ENCODE assay signal across 21 mouse cellular contexts in the genomic region with DNA sequence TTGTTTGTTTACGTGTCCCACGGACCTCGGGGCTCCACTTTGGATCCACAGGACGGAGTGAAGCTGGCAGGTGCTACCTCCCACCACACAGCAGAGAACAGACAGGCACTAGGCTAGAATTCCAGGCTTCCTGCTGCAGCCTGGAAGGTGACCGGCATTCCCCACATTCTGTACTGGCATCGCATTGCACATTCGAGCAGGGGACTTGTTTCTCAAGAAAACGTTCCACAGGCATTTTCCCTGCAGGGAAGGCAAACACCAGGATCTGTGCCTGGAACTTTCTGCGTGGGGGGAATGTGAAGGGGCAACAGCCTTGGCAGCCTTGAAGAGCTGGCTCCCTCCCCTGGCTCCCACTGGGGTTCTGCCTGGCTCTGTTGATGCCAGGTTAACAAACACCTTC.
DNase-seq lines count a peak whose midpoint lies in the region; ATAC-seq and TF ChIP-seq lines count a peak whose summit lies in the region.
"Had no signal": no experiment of that assay in that cellular context is flagged by ENCODE, and none has a peak within 500 bp of the region (broad histone marks: within the 10 kb centered on the region; RNA-seq: fewer than 3 reads in every experiment).

No protein-coding gene starts in this region.

- peak overlapping the region; percentile 16 for H3K4me3 ChIP-seq in cerebellum, adult 2 months (replicated peaks; ENCODE audit: insufficient read depth, low read depth, low read length)
- H3K4me3 ChIP-seq in layer of hippocampus, adult 2 months, result no peak overlapping the region
- no peak overlapping the region for H3K4me3 ChIP-seq in forebrain, embryonic 16.5 days (replicated peaks; ENCODE audit: low read length)
- H3K4me3 ChIP-seq: erythroblast, embryonic 14.5 days; forebrain, embryonic 15.5 days; heart, embryonic 12.5 days; hindbrain, embryonic 15.5 days; limb, embryonic 15.5 days; megakaryocyte, embryonic 14.5 days had no signal

- 9% methylated on average over 9 of the region's 9 CpGs for WGBS in cerebellum, adult 2 months
- WGBS in forebrain, embryonic 16.5 days, result 71% methylated on average over 9 of the region's 9 CpGs

- TF ChIP-seq CTCF in cerebellum, adult 2 months (IDR thresholded peaks at IDR 0.05; ENCODE audit: borderline replicate concordance, insufficient read depth, low read depth, low read length), result no peak
- no peak for TF ChIP-seq CTCF in layer of hippocampus, adult 2 months (conservative IDR thresholded peaks at IDR 0.05)

- H3K27me3 ChIP-seq in cerebellum, adult 2 months (ENCODE audit: control insufficient read depth, insufficient read depth, low read length), result no peaks in the 10 kb centered on the region
- no peaks in the 10 kb centered on the region for H3K27me3 ChIP-seq in forebrain, embryonic 16.5 days (replicated peaks; ENCODE audit: control insufficient read depth, insufficient read depth, low read length)
- H3K27me3 ChIP-seq: forebrain, embryonic 15.5 days; heart, embryonic 12.5 days; hindbrain, embryonic 15.5 days; limb, embryonic 15.5 days had no signal

- ATAC-seq in forebrain, embryonic 16.5 days, result no peak
- ATAC-seq: forebrain, embryonic 15.5 days; intestine, postnatal 0 days; midbrain, embryonic 16.5 days had no signal

- no peaks in the 10 kb centered on the region for H3K36me3 ChIP-seq in forebrain, embryonic 16.5 days (ENCODE audit: control insufficient read depth, insufficient read depth)
- H3K36me3 ChIP-seq: forebrain, embryonic 15.5 days; heart, embryonic 12.5 days; hindbrain, embryonic 15.5 days; limb, embryonic 15.5 days had no signal

- no peak overlapping the region for H3K4me2 ChIP-seq in forebrain, embryonic 16.5 days (ENCODE audit: low read length)
- H3K4me2 ChIP-seq: forebrain, embryonic 15.5 days; heart, embryonic 12.5 days; hindbrain, embryonic 15.5 days; limb, embryonic 15.5 days had no signal

- no peak overlapping the region for H3K9ac ChIP-seq in forebrain, embryonic 16.5 days (replicated peaks; ENCODE audit: low read depth, low read length)
- H3K9ac ChIP-seq: forebrain, embryonic 15.5 days; heart, embryonic 12.5 days; hindbrain, embryonic 15.5 days; limb, embryonic 15.5 days had no signal

- H3K27ac ChIP-seq in cerebellum, adult 2 months (ENCODE audit: insufficient read depth, low read length), result no peak overlapping the region
- peak overlapping the region; percentile 36; the same call in 1 of the 2 replicates for H3K27ac ChIP-seq in layer of hippocampus, adult 2 months
- no peak overlapping the region for H3K27ac ChIP-seq in forebrain, embryonic 16.5 days (ENCODE audit: low read length)
- H3K27ac ChIP-seq: forebrain, embryonic 15.5 days; hindbrain, embryonic 15.5 days; limb, embryonic 15.5 days; stomach, postnatal 0 days had no signal

- peaks cover 3% of the 10 kb centered on the region; the same call in 1 of the 2 replicates for H3K4me1 ChIP-seq in cerebellum, adult 2 months (ENCODE audit: control insufficient read depth, insufficient read depth, low read length)
- no peaks in the 10 kb centered on the region for H3K4me1 ChIP-seq in forebrain, embryonic 16.5 days (replicated peaks; ENCODE audit: control insufficient read depth, insufficient read depth, low read length)
- H3K4me1 ChIP-seq: forebrain, embryonic 15.5 days; hindbrain, embryonic 15.5 days; limb, embryonic 15.5 days; megakaryocyte, embryonic 14.5 days had no signal

- TF ChIP-seq POLR2A in cerebellum, adult 2 months (IDR thresholded peaks at IDR 0.05; ENCODE audit: borderline replicate concordance, insufficient read depth, low read length), result no peak

- H3K9me3 ChIP-seq in forebrain, embryonic 16.5 days (ENCODE audit: control insufficient read depth, low read length), result no peaks in the 10 kb centered on the region
- H3K9me3 ChIP-seq: forebrain, embryonic 15.5 days; heart, embryonic 12.5 days; hindbrain, embryonic 15.5 days; limb, embryonic 15.5 days had no signal

- DNase-seq in cerebellum, adult 2 months, result peak; percentile 29 to 37
- no peak for DNase-seq in cerebellum, postnatal 4 days (ENCODE audit: low spot score in 2 of 2)
- peak; percentile 19 for DNase-seq in layer of hippocampus, adult 11-12 months (ENCODE audit: low spot score)
- DNase-seq in layer of hippocampus, adult 9-10 months (ENCODE audit: low spot score), result no peak
- peak; percentile 69 for DNase-seq in brain, adult 2 months (ENCODE audit: low read depth, low spot score)
- peak; percentile 32 to 36 for DNase-seq in layer of hippocampus, adult 2 months (ENCODE audit: low spot score in 2 of 2)
- no peak for DNase-seq in MN1 (ENCODE audit: low spot score)
- DNase-seq: gastrocnemius, postnatal 36 days; heart, postnatal 36 days; lung, postnatal 10 days; thymus, postnatal 36 days had no signal

Comparison
In these comparisons a context has a peak if more than half of its experiments do, and no peak if none do; other contexts are left out.
1. DNase-seq: peak in cerebellum, adult 2 months (2 of 2), layer of hippocampus, adult 11-12 months (single experiment), brain, adult 2 months (single experiment) and layer of hippocampus, adult 2 months (2 of 2); none in cerebellum, postnatal 4 days (0 of 2), layer of hippocampus, adult 9-10 months (single experiment) and MN1 (single experiment).